Mouse (Mus musculus) adrenal gland, postnatal 10 days (tissue): ENCODE measurements around the gene Iqschfp. TPM values are rescaled to one million over a fixed set of nuclear protein-coding genes. Genes with fewer than 3 reads are reported as not detected.
A peak's percentile ranks its signal among the peaks of the same experiment; 100 is the strongest.

ENCODE experiments used
- DNase-seq: peaks from one replicate; pipeline ENCODE4 v3.0.0; 2021; ENCODE audit warnings: mixed read lengths
- total RNA-seq, 2 experiments: library from RNA; stranded (reverse); gene quantifications; 2 replicates each; pipeline ENCODE4 v1.2.3; 2021

Gene Iqschfp
- total RNA-seq, 2 experiments from 2014 or later, result not detected

GRCm38 (mm10) chr3:68352961-68353360 is 460.9 kb downstream of the Iqschfp start:
- DNase-seq, result no peak

GRCm38 (mm10) chr3:68353492-68353891 is 461.5 kb downstream of the Iqschfp start:
- no peak for DNase-seq

- DNase-seq, result no peak
Measured at GRCm38 (mm10) chr3:68356516-68356915, 464.5 kb downstream of the Iqschfp start.

- no peak for DNase-seq
Measured at GRCm38 (mm10) chr3:68368029-68368428, 476.0 kb downstream of the Iqschfp start.

GRCm38 (mm10) chr3:68372925-68373324 is 480.9 kb downstream of the Iqschfp start:
- DNase-seq, result no peak

- no peak for DNase-seq
Measured at GRCm38 (mm10) chr3:68375100-68375508, 483.1 kb downstream of the Iqschfp start.

GRCm38 (mm10) chr3:68377452-68378198 is 485.6 kb downstream of the Iqschfp start:
- no peak for DNase-seq

- DNase-seq, result no peak
Measured at GRCm38 (mm10) chr3:68378799-68379198, 486.8 kb downstream of the Iqschfp start.

- peak; percentile 9 for DNase-seq
Measured at GRCm38 (mm10) chr3:68379242-68379641, 487.2 kb downstream of the Iqschfp start.

GRCm38 (mm10) chr3:68383672-68384071 is 491.6 kb downstream of the Iqschfp start:
- DNase-seq, result no peak

- DNase-seq, result no peak
Measured at GRCm38 (mm10) chr3:68385544-68385943, 493.5 kb downstream of the Iqschfp start.

GRCm38 (mm10) chr3:68388023-68388422 is 496.0 kb downstream of the Iqschfp start:
- DNase-seq, result no peak

GRCm38 (mm10) chr3:68393578-68393977 is 501.5 kb downstream of the Iqschfp start:
- DNase-seq, result no peak

- no peak for DNase-seq
Measured at GRCm38 (mm10) chr3:68398691-68399090, 506.7 kb downstream of the Iqschfp start.

- no peak for DNase-seq
Measured at GRCm38 (mm10) chr3:68400121-68400520, 508.1 kb downstream of the Iqschfp start.

- no peak for DNase-seq
Measured at GRCm38 (mm10) chr3:68403343-68403742, 511.3 kb downstream of the Iqschfp start.

GRCm38 (mm10) chr3:68403783-68404217 is 511.8 kb downstream of the Iqschfp start:
- DNase-seq, result no peak

- no peak for DNase-seq
Measured at GRCm38 (mm10) chr3:68405724-68406123, 513.7 kb downstream of the Iqschfp start.

- DNase-seq, result no peak
Measured at GRCm38 (mm10) chr3:68412262-68412661, 520.2 kb downstream of the Iqschfp start.

- DNase-seq, result no peak
Measured at GRCm38 (mm10) chr3:68419792-68420191, 527.8 kb downstream of the Iqschfp start.

GRCm38 (mm10) chr3:68420927-68421326 is 528.9 kb downstream of the Iqschfp start:
- DNase-seq, result no peak

- DNase-seq, result no peak
Measured at GRCm38 (mm10) chr3:68421849-68422248, 529.8 kb downstream of the Iqschfp start.

GRCm38 (mm10) chr3:68428081-68428480 is 536.0 kb downstream of the Iqschfp start:
- DNase-seq, result no peak

GRCm38 (mm10) chr3:68434435-68434834 is 542.4 kb downstream of the Iqschfp start:
- DNase-seq, result no peak
